Mouse (Mus musculus) brown adipose tissue, adult 24 weeks (tissue): ENCODE measurements at regions not wholly inside any gene's neighbourhood (a gene's known extent, or its start where the extent isn't known, plus 50 kb on each side); places are given as distances from the start of the nearest gene placed in this dataset.
A peak's percentile ranks its signal among the peaks of the same experiment; 100 is the strongest.

Source experiments
- H3K27ac ChIP-seq: fragments of 200-500 bp; replicated peaks from 2 replicates; pipeline ENCODE4 v1.5.1; 2012; ENCODE audit warnings: low read depth, mild to moderate bottlenecking, low read length
- H3K4me1 ChIP-seq: fragments of 200-500 bp; 2 replicates; pipeline ENCODE4 v1.6.1; 2012; ENCODE audit warnings: low read length, mixed read lengths; ENCODE audit not compliant: control insufficient read depth, insufficient read depth, insufficient read length
- H3K4me3 ChIP-seq: fragments of 200-500 bp; 2 replicates; pipeline ENCODE4 v1.5.1; 2012; ENCODE audit warnings: low read depth, mild to moderate bottlenecking, low read length, moderate library complexity; ENCODE audit not compliant: insufficient read depth

GRCm38 (mm10) chrX:12219474-12219873 lies 59.3 kb upstream of the Bcor start:
- Histone ChIP-seq H3K4me1 (no peaks in the 10 kb centered on the region), H3K27ac (no peak overlapping the region), H3K4me3 (no peak overlapping the region)

DNA sequence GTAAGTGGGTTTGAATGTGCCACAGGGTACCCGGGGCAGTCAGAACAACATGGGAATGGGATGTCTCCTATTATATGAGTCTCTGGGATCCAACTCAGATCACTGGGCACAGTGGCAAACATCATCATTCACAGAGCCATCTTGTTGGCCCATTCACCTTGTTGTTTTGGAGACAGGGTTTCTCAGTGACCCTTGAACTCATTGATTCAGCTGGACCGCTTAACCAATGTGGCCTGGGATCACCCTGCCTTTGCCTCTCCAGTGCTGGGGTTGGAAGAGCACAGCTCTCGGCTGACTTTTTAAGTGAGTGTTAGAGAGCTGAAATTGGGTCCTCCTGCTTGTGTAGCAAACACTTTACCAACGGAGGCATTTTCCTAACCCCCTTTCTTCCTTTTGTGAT lies 64.2 kb upstream of the Bcor start:
- Histone ChIP-seq H3K27ac (no peak overlapping the region), H3K4me1 (no peaks in the 10 kb centered on the region), H3K4me3 (no peak overlapping the region)

DNA sequence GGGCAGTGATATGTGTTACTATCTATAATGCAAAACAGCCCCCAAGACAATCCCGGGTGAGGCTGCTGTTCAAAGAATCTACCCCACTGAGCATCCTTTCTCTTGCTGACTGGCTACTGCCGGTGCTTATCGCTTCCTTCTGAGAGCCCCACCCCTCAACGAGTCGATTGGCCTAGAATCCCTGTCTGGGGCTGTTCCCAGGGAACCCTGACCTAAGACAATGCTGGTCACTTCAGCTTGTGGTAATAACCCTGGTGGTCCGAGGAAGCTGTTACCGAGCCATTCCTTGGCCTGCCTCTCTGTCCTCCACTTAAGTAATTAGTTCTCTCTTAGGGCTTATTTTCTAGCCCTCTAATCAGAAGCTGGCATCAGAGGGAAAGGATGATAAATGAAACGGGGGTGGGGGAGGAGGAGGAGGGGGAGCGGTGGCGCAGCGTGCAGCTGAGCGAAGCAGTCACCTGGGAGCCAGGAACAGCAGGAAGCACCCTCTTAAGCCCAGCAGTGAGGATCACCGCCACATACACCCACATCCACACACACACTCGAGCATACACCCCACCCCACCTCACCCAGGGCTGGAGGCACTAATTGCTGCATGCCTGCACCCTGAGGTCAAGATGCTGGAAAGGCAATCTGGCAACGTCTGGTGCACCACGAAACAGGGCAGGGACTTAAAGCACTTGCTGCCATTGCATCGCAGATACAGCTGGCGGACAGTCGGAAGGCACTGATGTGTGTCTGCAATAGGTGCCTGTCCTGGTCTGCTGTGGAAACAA lies 65.1 kb upstream of the Bcor start:
- Histone ChIP-seq H3K4me1 (no peaks in the 10 kb centered on the region), H3K27ac (no peak overlapping the region), H3K4me3 (no peak overlapping the region)

GRCm38 (mm10) chrX:12225892-12226206 lies 65.7 kb upstream of the Bcor start:
- Histone ChIP-seq H3K4me1 (no peaks in the 10 kb centered on the region), H3K4me3 (no peak overlapping the region), H3K27ac (no peak overlapping the region)

- no peak overlapping the region for H3K4me3 ChIP-seq
- H3K4me1 ChIP-seq: no peaks in the 10 kb centered on the region; the same call in 1 of the 2 replicates
- no peak overlapping the region for H3K27ac ChIP-seq
These were observed 80.4 kb upstream of the Bcor start for GRCm38 (mm10) chrX:12240505-12241011.

DNA sequence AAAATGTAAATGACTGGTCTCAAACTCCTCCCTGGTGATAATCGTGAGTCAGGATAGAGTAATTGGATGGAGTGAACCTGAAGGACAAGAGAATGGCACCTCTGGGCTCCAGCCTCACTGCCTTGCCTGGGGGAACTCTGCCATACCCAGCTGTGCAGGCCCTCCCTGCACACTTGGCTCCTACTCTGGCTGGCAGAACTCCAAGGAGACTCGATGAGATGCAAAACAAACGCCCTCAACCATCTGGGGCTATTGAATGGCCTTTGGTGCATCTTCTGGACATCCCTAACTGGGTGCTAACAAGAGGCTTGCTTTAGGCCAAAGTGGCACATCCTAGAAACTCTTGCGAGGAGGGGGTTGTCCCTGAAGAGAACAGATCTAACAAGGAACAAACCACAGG lies 81.6 kb upstream of the Bcor start:
- no peak overlapping the region for H3K4me3 ChIP-seq

DNA sequence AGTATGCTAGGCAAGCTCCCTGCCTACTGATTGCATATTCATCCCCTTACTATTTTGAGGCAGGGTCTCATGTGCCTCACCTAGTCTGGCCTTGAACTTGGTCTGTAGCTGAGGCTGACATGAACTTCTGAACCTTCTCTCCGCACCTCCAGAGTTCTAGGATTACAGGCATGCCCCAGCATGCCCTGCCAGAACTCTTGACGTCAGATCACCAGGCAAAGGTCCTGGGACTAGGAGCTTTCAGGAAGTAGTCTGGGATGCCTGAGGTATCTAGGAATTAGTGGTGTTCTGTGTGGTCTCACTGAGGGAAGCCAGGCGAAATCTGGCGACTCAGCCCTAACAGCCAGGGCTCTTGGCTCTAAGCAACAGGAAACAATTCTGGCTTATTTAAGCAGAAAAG lies 88.9 kb upstream of the Bcor start:
- Histone ChIP-seq H3K4me3 (no peak overlapping the region), H3K27ac (no peak overlapping the region), H3K4me1 (peaks cover 4% of the 10 kb centered on the region; the same call in 1 of the 2 replicates)

More for the DNA sequence above, 81.6 kb upstream of the Bcor start:
- Histone ChIP-seq H3K4me1 (no peaks in the 10 kb centered on the region; the same call in 1 of the 2 replicates), H3K27ac (no peak overlapping the region)

- no peak overlapping the region for H3K27ac ChIP-seq
- H3K4me1 ChIP-seq: peaks cover 4% of the 10 kb centered on the region; the same call in 1 of the 2 replicates
- no peak overlapping the region for H3K4me3 ChIP-seq
These were observed 89.8 kb upstream of the Bcor start for GRCm38 (mm10) chrX:12249911-12250310.

GRCm38 (mm10) chrX:12251853-12252679 lies 91.9 kb upstream of the Bcor start:
- Histone ChIP-seq H3K27ac (peak overlapping the region; percentile 41), H3K4me1 (peaks cover 4% of the 10 kb centered on the region; the same call in 1 of the 2 replicates), H3K4me3 (peak overlapping the region; percentile 58)

GRCm38 (mm10) chrX:12252680-12253021 lies 92.5 kb upstream of the Bcor start:
- Histone ChIP-seq H3K27ac (peak overlapping the region; percentile 14; the same call in 1 of the 2 replicates), H3K4me1 (peaks cover 4% of the 10 kb centered on the region; the same call in 1 of the 2 replicates), H3K4me3 (peak overlapping the region; percentile 58)

- H3K27ac ChIP-seq: no peak overlapping the region
- H3K4me1 ChIP-seq: no peaks in the 10 kb centered on the region
- H3K4me3 ChIP-seq: no peak overlapping the region
These were observed 96.6 kb upstream of the Bcor start for GRCm38 (mm10) chrX:12256758-12257157.

DNA sequence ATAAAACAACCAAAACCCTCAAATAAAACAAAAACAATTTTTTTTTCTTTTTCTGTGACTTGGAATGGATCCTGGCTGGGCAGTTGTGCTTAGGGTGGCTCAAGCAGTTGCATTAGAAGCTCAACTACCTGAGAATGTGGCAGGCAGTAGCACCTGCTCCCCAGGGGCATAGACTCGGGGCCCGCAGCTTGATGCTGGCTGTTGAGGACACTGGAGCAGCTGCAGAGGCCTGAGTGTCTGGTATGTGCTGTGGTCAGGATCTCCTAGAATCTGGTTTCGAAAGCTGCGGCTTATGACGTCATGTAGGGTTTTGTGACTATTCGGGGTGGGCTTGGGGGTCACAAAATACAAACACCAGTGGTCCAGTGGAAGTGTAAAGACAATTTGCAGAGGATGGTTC lies 103.7 kb upstream of the Bcor start:
- Histone ChIP-seq H3K27ac (no peak overlapping the region), H3K4me1 (no peaks in the 10 kb centered on the region), H3K4me3 (no peak overlapping the region)

DNA sequence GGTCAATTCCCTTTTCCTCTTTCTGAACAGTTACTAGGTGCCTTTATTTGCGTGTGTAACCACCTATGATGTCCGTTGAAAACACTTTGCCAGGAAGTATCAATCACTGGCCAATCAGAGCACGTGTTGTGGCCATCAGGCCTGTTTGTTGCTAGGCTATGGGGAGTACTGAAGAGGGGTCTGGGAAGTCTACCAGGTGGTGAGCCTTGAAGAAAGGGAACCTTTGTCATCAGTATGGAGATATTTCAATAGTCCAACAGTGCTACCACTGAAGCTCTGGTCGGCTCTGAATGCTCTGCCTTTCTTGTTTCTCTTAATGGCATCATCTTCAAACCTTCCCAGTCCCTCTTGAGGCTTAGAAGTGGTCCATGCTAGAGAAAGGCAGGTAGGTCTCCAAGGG lies 124.6 kb upstream of the Bcor start:
- H3K27ac ChIP-seq: no peak overlapping the region
- H3K4me3 ChIP-seq: no peak overlapping the region
- H3K4me1 ChIP-seq: no peaks in the 10 kb centered on the region

DNA sequence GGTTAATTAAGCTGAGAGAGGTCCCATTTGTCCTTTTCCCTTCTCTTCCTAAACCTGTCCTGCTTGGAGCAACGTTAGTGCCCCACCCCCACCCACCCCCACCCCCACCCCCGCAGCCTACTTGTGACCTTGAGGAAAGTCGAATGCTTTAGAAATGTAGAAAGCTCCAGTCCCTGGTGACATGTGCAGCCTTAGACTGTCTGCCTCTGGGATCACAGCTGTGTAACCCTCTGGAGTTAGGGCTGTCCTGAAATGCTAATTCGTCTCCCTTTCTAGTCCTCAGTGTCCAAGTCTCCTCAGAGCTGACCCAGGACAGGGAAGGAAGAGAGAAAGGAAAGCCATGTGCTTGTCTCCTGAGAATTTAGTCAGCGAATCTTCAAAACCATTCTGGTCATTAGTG lies 125.0 kb upstream of the Bcor start:
- Histone ChIP-seq H3K4me3 (no peak overlapping the region), H3K4me1 (no peaks in the 10 kb centered on the region), H3K27ac (no peak overlapping the region)

DNA sequence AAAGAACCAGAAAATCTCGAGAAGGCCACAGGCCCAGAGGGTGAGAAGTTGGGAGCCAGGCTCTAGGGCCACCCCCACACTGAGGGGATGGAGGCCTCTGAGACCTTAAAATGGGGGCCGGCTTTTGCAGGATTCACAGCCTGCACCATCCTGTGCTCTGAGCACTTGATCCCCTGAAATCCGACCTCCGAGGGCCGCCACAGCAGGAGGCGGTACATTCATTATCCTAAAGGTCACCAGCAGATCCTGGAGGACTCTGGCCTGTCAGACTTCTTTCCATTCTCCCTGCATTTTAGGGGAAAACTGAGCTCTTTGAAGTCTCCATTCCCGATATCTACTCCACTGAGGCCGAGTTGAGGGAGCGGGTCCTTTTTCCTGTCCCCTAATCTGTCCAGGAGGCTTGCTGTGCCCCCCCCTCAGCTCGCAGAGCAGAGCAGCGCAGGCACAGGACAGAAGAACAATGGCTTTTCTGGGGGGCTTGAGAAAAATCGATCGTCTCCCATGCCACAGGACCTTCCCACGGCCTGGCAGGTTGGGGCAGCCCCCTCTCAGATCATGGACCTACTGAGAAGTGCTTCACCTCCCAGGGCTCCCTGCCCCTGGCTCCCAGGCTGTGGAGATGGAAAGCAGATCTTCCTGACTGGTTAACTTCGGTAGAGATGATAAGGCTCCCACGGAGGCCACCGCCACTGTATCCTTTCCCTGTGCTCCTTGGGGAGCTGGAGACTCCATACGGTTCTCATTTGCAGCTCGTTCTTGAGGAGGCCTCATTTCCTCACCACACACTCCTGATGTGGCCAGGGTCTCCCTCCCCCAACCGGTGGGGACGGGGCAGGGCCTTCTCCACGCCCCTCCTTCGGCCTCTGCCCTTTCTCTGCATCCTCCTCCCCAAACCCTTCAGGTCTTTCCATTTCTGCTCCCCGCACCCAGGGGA lies 126.1 kb upstream of the Bcor start:
- H3K4me3 ChIP-seq: no peak overlapping the region
- no peaks in the 10 kb centered on the region for H3K4me1 ChIP-seq
- no peak overlapping the region for H3K27ac ChIP-seq
